Mouse (Mus musculus): ENCODE data around the gene Mrps21.

DNA sequence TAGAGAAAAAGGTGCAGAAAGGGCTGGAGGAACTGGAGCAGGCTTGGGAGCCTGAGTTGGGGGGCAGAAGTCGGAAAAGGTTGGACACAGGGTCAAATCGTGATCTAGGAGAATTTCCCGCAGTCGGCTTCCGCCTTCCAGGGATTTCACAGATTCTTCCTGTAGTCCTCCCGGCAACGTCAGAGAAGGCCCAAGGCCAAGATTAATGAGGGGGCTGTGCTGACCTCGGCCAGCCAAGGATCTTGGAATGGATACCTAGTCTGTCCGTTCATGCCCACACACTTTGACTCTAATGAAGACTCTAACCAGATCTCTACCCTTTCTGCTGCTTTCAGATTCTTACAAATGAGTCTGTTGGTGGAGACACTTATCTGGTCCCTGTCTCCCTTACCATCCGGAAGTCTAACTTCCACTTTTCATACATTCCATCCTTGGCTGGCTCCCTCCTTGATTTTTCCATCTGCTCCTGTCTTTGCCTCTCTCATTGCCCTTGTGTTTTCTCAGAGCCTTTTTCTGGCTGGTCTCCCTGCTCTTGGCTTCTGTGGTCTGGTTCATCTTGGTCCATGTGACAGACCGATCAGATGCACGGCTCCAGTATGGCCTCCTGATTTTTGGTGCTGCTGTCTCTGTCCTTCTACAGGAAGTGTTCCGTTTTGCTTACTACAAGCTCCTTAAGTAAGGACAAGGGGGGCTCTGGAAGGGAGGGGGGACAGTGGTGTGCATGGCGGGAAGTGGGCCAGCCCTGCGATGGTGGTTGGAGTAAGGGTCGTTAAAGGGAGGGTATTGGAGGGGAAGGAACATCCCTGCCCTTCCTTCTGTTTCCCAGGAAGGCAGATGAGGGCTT lies 23.2 kb upstream of the Mrps21 start:
- TF ChIP-seq CTCF (IDR thresholded peaks at IDR 0.05; ENCODE audit: low read depth, low read length) = no peak
- TF ChIP-seq POLR2A (IDR thresholded peaks at IDR 0.05; ENCODE audit: extremely low read depth, insufficient read depth, low read length) = no peak

Data from liver, adult 2 months (tissue).